Mouse (Mus musculus) left cerebral cortex, postnatal 14 days (tissue): ENCODE data around the gene Rpl38. TPM values are rescaled to one million over a fixed set of nuclear protein-coding genes. Genes with fewer than 3 reads are reported as not detected.
A peak's percentile ranks its signal among the peaks of the same experiment; 100 is the strongest.
"Not testable (repeated sequence)": the region's sequence is repeated elsewhere in the genome, so short reads cannot be mapped to it uniquely, and the experiment has no call there.

ENCODE experiments used
- DNase-seq, 2 experiments: peaks; one replicate each; pipeline ENCODE4 v3.0.0; 2021 to 2022; ENCODE audit warnings: low spot score in 2 of 2, mixed read lengths in 1 of 2
- intact Hi-C: fragments of 180-260 bp; cut with DNase I; formaldehyde crosslinking; loops from one replicate; pipeline ENCODE4 v1.15.1; 2025
- total RNA-seq, 2 experiments: library from RNA; stranded (reverse); gene quantifications; 2 replicates each; pipeline ENCODE4 v1.2.3; 2021

The Rpl38 gene
- total RNA-seq, 2 experiments from 2014 or later, result 737 to 799 TPM

GRCm38 (mm10) chr11:114674796-114675195, 6.5 kb downstream of the Rpl38 start:
- intact Hi-C loops, result loop anchor here (5.0 to 10.0 kb wide), 3 partner anchors 60 to 238 kb away; no protein-coding TSS in a partner anchor

DNA sequence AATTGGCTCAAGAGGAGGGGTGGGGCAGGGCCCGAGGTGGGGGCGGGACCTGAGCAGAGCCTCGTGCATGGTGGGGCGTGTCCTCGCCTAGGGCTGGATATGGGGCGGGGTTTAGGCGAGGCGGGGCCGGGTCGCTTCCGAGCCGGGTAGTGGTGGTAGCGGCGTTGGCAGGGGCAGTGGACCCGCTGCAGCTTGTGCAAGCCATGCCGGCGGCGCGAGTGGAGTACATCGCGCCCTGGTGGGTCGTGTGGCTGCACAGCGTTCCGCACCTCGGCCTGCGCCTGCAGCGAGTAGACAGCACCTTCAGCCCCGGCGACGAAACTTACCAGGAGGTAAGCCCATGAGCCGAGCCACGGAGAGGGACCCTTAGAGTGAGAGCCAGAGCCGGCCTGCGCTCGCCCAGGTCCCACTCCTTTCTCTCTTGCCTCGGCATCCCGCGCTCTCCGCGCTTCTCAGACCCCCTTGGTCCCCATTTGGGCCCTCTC, 7.1 kb downstream of the Rpl38 start, which contains the start of gene Ttyh2:
Gene Ttyh2 (plus strand): TSS at position 91 of the 485 bp plus-strand sequence.
- peak in 1 of 2 experiments; percentile 55 for DNase-seq
- intact Hi-C loops, result loop anchor here (5.0 to 10.0 kb wide), 2 partner anchors 59 to 112 kb away; no protein-coding TSS in a partner anchor

More at GRCm38 (mm10) chr11:114674796-114675195, 6.5 kb downstream of the Rpl38 start:
- not testable (repeated sequence) for DNase-seq

DNA sequence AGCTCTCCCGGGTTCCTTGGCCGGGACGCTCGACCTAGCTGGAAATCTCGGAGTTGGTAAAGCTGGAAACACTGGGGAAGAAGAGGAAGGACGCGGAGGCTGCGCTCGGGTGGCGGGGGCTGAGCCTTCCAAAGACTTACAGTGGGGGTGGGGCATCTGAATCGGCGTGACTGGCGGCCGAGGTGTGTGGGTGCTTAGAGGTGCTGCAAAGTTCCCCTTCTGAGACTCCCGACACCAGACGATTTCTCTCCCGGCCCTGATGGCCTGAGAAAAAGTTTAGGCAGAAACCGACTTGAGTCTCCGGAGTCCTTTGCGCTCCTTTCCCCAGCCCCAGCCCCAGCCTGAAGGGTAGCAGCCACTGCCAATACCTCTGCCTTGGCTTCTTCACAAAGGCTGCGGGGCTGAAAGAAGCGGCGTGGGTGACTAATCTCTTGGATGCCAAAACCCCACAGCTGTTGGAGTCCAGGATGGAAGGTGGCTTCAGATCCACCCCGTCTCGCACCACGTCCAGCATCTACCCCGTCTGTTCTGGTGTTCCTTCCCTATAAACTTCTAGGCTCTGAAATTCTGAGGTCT, 7.6 kb downstream of the Rpl38 start:
- intact Hi-C loops, result loop anchor here (5.0 to 10.0 kb wide), 2 partner anchors 59 to 111 kb away; no protein-coding TSS in a partner anchor
- DNase-seq, result peak in 1 of 2 experiments; percentile 31

DNA sequence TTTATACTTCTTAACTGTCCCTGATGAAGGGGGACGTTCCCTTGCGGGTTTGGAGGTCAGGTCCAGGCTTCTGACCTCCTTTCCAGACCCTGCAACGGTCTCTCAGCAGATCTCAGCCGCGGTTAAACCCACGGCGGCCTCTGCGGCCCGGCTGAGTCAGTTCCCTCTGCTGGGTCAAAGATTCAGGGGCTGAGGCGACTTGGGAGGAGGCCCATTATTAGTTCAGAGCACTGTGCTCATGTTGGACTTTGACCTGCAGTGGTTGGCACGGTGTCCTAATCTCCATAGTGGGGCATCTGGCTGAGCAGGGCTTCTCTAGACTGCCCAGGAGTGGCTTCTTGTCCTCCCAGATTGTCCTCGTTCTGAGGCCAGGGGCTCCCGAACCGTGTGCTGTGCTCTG, 8.1 kb downstream of the Rpl38 start:
- intact Hi-C loops, result loop anchor here (5.0 to 10.0 kb wide), 2 partner anchors 58 to 111 kb away; no protein-coding TSS in a partner anchor
- no peak for DNase-seq

DNA sequence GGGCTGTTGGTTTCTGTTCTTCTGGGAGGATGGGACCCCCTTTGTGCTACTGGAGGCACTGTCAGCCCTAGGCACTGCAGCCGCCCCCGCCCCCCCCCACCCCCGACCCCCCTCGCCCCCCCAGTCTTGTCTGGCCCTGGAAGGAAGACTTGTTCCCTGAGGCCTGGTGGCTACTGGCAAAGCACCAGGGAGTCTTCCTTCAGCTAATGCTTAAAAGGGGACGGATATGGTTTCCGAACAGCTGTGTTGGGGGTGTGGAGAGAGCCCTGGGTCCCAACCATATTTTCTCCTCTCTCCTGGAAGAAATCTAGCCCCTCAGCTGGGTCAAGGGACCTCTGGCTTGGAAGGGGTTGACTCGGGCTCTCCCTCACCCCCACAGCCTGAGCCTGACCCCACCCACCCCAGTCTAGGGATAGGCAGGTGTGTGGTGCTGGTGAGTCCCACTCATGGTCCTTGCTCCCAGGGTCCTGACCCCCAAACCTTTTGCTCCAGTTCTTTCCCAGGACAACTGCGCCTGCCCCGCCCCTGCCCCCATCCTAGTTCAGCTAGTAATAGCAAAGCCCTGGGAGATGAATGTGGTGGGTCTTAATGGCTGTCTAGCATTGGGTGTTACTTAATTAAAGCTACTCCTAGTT, 8.7 kb downstream of the Rpl38 start:
- intact Hi-C loops, result loop anchor here (5.0 to 10.0 kb wide), 2 partner anchors 58 to 110 kb away; no protein-coding TSS in a partner anchor
- DNase-seq, result no peak

DNA sequence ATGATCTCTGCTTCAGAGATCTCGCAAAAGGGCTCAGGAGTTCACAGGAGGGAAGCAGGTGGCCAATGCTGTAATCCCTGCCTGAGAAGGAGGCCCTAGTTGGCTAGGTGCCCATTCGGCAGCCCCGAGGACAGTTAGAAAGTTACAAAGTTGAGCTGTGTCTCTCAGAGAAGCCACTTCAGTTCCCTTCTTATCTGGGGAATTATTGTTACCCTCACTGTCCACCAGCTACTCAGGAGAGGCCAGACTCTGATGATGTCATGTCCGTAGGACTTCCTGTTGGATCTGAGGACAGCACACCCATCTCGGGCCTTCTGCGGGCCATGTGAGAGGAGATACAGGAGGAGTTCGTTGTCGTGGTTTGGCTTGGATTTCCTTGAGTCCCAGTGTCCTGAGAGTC, 11.3 kb downstream of the Rpl38 start:
- DNase-seq, result no peak
- intact Hi-C loops, result loop anchor here (5.0 to 10.0 kb wide), 2 partner anchors 55 to 108 kb away; no protein-coding TSS in a partner anchor

- intact Hi-C loops, result no loop called here
Measured at GRCm38 (mm10) chr11:114680291-114680690, 12.0 kb downstream of the Rpl38 start.

DNA sequence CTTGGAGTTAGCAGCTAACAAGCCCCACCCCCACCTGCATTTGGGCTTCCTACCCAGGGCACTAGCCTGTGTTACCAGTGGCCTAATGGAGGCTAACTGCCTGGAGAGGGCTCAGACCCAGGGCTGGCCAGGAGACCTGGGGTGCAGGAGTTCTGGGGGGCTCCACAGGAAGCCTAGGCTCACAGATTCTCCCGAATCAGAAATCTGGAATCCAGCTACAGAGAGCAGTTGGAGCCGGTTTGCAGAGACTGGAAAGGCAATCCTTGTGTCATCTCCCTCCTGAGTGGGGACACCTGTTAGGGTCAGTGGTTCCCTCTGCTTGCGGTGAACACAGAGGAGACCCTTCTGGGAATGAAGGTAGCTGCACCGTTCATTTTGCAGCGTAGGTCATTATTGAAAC, 12.7 kb downstream of the Rpl38 start:
- DNase-seq, result no peak
- intact Hi-C loops, result no loop called here

More at GRCm38 (mm10) chr11:114680291-114680690, 12.0 kb downstream of the Rpl38 start:
- no peak for DNase-seq

GRCm38 (mm10) chr11:114682321-114682900, 14.1 kb downstream of the Rpl38 start:
- intact Hi-C loops, result no loop called here

GRCm38 (mm10) chr11:114683029-114683721, 14.9 kb downstream of the Rpl38 start:
- DNase-seq, result no peak
- intact Hi-C loops, result no loop called here

More at GRCm38 (mm10) chr11:114682321-114682900, 14.1 kb downstream of the Rpl38 start:
- DNase-seq, result no peak

DNA sequence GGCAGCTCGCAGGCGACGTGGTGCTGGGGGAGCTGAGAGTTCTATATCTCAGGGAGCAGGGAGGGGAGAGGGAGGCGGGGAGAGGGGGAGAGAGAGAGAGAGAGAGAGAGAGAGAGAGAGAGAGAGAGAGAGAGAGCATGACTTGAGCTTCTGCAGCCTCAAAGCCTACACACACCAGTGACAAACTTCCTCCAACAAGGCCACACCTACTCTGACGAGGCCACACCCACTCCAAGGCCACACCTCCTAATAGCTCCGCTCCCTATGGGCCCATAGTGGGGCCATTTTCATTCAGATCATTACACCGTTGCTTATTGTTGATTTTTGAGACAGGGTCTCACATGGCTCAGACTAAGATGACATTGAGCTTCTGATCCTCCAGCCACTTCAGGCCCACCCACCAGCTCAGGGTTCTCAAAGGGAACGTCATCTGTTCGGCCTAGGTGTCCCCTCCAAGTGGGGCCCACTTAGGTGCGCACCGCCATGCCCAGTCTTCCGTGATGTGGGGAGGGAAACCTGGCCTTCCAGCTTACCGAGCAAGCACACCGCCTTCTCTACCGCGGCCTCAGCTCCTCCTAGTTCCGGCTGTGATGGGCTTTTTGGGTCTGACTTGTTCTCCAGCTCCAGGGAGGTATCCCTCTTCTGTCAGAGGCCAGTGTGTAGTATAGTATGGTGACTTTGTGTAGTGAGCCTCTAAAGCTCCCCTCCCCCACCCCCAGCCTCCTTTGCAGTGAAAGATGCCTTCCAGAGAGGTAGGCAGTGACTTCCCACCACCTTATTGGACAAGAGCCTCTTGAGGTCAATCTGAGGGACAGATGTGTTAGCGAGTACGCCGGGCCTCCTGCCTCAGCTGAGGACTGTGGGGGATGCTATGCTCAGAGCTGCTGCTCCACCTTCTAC, 15.6 kb downstream of the Rpl38 start:
- DNase-seq, result no peak
- intact Hi-C loops, result no loop called here

DNA sequence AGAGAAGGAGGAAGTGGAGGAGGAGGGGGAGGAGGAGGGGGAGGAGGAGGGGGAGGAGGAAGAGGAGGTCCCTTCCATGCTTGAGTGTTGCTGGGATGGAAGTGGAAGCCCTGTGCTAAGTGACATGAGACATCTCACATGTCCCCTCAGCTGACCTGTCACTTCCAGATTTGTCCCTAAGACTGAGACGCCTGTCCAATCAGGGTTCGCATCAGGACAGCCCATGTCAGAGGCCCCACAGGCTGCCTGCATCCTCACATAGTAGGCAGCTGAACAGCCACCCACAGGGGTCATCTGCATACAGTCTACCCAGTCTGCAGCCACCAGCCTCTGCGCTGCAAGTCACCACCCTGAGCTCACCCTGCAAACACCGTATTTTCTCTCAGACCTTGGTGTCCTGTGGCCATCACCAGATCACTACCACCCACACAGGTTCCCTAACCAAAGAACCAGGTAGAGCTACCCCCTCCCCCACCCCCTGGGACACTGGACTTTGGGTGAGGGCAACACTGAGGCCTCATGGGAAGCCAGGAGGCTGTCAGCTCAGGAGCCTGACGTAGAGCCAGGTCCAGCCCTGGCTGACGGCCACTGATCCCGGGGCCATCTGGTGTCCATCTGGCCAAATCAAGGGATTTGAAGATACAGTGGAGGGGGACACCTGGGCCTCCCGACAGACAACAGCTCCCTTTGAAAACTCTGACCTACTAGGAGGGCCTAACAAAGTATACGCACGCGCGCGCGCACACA, 16.5 kb downstream of the Rpl38 start:
- intact Hi-C loops, result no loop called here
- no peak for DNase-seq

- no peak for DNase-seq
- intact Hi-C loops, result no loop called here
Measured at GRCm38 (mm10) chr11:114685526-114686040, 17.3 kb downstream of the Rpl38 start.

DNA sequence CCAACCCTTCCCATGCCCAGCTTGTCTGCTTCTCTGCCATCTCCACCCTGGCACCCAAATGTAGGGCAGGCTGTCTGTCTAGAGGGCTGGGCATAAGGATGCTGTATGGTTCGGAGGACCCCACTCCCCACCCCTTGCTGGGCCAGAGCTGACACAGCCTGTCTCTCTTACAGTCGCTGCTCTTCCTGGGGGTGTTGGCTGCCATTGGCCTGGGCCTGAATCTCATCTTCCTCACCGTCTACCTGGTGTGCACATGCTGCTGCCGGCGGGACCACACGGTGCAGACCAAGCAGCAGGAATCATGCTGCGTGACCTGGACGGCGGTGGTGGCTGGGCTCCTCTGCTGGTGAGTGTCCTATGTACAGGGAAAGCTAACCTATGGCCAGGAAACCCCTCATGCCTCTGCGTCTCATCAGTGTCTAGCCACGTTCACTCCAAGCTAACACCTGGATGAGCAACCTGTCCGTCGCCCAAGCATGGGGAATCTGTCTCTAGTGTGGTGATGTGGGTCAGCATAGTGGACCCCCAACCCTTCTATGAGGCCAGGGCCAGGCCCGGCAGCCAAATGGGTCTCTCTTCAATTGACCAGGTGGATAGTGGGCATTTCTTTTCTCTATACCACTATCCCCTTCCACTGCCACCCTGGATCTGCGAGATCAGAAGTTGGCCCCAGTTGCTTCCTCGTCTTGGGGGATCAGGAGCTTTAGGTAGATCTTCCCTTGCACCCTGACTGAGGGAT, 18.1 kb downstream of the Rpl38 start:
- intact Hi-C loops, result no loop called here
- DNase-seq, result no peak

DNA sequence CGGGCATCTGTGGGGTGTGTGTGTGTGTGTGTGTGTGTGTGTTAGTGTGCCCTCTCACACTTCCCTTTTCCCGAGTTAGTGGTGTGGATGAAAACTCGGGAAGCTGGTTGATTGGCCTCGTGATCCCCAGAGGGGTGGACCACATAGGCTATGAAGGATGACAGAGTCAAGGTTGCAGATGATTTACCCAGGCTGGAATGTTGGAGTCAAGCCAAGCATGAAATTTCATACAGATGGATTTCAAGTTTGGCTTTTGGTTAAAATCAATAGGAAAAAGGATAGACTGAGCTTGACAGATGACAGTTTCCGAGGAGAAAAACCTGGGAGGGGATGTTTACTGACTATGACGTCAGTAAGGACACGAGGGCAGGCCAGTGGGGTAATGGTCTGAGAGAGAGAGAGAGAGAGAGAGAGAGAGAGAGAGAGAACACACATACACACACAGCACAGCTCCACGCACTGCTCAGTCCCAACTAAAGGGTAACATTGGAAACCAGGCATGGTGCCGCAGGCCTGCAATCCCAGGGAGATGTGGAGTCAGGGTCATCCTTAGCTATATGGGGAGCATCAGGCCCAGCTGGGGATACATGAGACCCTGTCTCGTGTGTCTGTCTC, 19.4 kb downstream of the Rpl38 start:
- intact Hi-C loops, result no loop called here
- DNase-seq, result no peak

GRCm38 (mm10) chr11:114688729-114689128, 20.4 kb downstream of the Rpl38 start:
- DNase-seq, result no peak
- intact Hi-C loops, result no loop called here

GRCm38 (mm10) chr11:114690192-114690591, 21.9 kb downstream of the Rpl38 start:
- DNase-seq, result no peak
- intact Hi-C loops, result no loop called here
